Mouse (Mus musculus) ES-Bruce4 (cell line): ENCODE results near the gene Wwp2. TPM values are rescaled to one million over a fixed set of nuclear protein-coding genes. Genes with fewer than 3 reads are reported as not detected.

Experiments
- H3K27ac ChIP-seq: 2 replicates; pipeline ENCODE4 v1.5.1; 2012; ENCODE audit warnings: low read length, inconsistent platforms; ENCODE audit not compliant: insufficient read depth
- H3K27me3 ChIP-seq: 2 replicates; pipeline ENCODE4 v1.6.1; 2012; ENCODE audit warnings: mild to moderate bottlenecking, low read length, inconsistent platforms; ENCODE audit not compliant: control insufficient read depth, poor library complexity, insufficient read depth, severe bottlenecking
- H3K36me3 ChIP-seq: 2 replicates; pipeline ENCODE4 v1.6.1; 2012; ENCODE audit warnings: inconsistent platforms, mild to moderate bottlenecking, low read length, moderate library complexity; ENCODE audit not compliant: control insufficient read depth, poor library complexity, insufficient read depth, severe bottlenecking
- H3K4me1 ChIP-seq: one replicate; pipeline ENCODE4 v1.8.1; 2011; ENCODE audit warnings: low read length; ENCODE audit not compliant: control insufficient read depth, insufficient read depth
- H3K4me3 ChIP-seq: 2 replicates; pipeline ENCODE4 v1.5.1; 2011; ENCODE audit warnings: low read depth, mild to moderate bottlenecking, low read length
- H3K9ac ChIP-seq: 2 replicates; pipeline ENCODE4 v1.6.1; 2012; ENCODE audit warnings: low read depth, mild to moderate bottlenecking, inconsistent platforms; ENCODE audit not compliant: poor library complexity, severe bottlenecking
- H3K9me3 ChIP-seq: replicated peaks from 2 replicates; pipeline ENCODE4 v1.6.1; 2012; ENCODE audit warnings: mild to moderate bottlenecking, low read length, inconsistent platforms; ENCODE audit not compliant: control insufficient read depth, poor library complexity, insufficient read depth, severe bottlenecking
- CTCF ChIP-seq: IDR thresholded peaks from one replicate; pipeline ENCODE4 v1.8.1; 2011; ENCODE audit warnings: low read depth, low read length
- EP300 ChIP-seq: IDR thresholded peaks from 2 replicates; pipeline ENCODE4 v1.6.1; 2011; ENCODE audit warnings: low read depth, low read length; ENCODE audit not compliant: insufficient read depth
- POLR2A ChIP-seq: IDR thresholded peaks from one replicate; pipeline ENCODE4 v1.8.1; 2011; ENCODE audit warnings: low read length; ENCODE audit not compliant: insufficient read depth
- polyA plus RNA-seq: library from polyadenylated mRNA; stranded (reverse); fragments of >200 nt; gene quantifications from 2 replicates; pipeline ENCODE4 v1.2.4, GENCODE M21; 2011; ENCODE audit warnings: low read depth; ENCODE audit not compliant: missing spikeins, insufficient read depth, insufficient read length

The Wwp2 gene
- polyA plus RNA-seq, 1 experiment, result 48.7 TPM

GRCm38 (mm10) chr8:107541369-107541768 lies 105.2 kb downstream of the Wwp2 start:
- no peaks in the 10 kb centered on the region for H3K9me3 ChIP-seq
- no peak overlapping the region for H3K9ac ChIP-seq
- H3K4me3 ChIP-seq, result no peak overlapping the region
- H3K27me3 ChIP-seq, result no peaks in the 10 kb centered on the region
- H3K36me3 ChIP-seq, result no peaks in the 10 kb centered on the region
- TF ChIP-seq POLR2A (no peak), CTCF (no peak), EP300 (no peak)
- H3K4me1 ChIP-seq, result no peaks in the 10 kb centered on the region
- no peak overlapping the region for H3K27ac ChIP-seq

GRCm38 (mm10) chr8:107542151-107542550 lies 106.0 kb downstream of the Wwp2 start:
- Histone ChIP-seq H3K27me3 (no peaks in the 10 kb centered on the region), H3K4me3 (no peak overlapping the region), H3K9ac (no peak overlapping the region), H3K4me1 (no peaks in the 10 kb centered on the region), H3K9me3 (no peaks in the 10 kb centered on the region), H3K27ac (no peak overlapping the region), H3K36me3 (no peaks in the 10 kb centered on the region)
- TF ChIP-seq CTCF (no peak), EP300 (no peak), POLR2A (no peak)

GRCm38 (mm10) chr8:107543714-107544113 lies 107.5 kb downstream of the Wwp2 start:
- no peak overlapping the region for H3K27ac ChIP-seq
- no peaks in the 10 kb centered on the region for H3K4me1 ChIP-seq
- H3K9me3 ChIP-seq, result no peaks in the 10 kb centered on the region
- TF ChIP-seq POLR2A (no peak), CTCF (no peak)
- no peaks in the 10 kb centered on the region for H3K36me3 ChIP-seq
- no peaks in the 10 kb centered on the region for H3K27me3 ChIP-seq
- no peak overlapping the region for H3K9ac ChIP-seq
- H3K4me3 ChIP-seq, result no peak overlapping the region

- no peak overlapping the region for H3K27ac ChIP-seq
- no peaks in the 10 kb centered on the region for H3K4me1 ChIP-seq
- no peak for TF ChIP-seq EP300
- no peak for TF ChIP-seq CTCF
- TF ChIP-seq POLR2A, result no peak
- no peak overlapping the region for H3K4me3 ChIP-seq
- no peaks in the 10 kb centered on the region for H3K27me3 ChIP-seq
- H3K9me3 ChIP-seq, result no peaks in the 10 kb centered on the region
- H3K9ac ChIP-seq, result no peak overlapping the region
- no peaks in the 10 kb centered on the region for H3K36me3 ChIP-seq
These were observed 108.0 kb downstream of the Wwp2 start for GRCm38 (mm10) chr8:107544211-107544610.

GRCm38 (mm10) chr8:107544651-107545174 lies 108.5 kb downstream of the Wwp2 start:
- no peak overlapping the region for H3K4me3 ChIP-seq
- H3K4me1 ChIP-seq, result no peaks in the 10 kb centered on the region
- no peak for TF ChIP-seq EP300
- no peak for TF ChIP-seq CTCF
- TF ChIP-seq POLR2A, result no peak
- H3K27me3 ChIP-seq, result no peaks in the 10 kb centered on the region
- no peak overlapping the region for H3K27ac ChIP-seq
- no peaks in the 10 kb centered on the region for H3K9me3 ChIP-seq
- H3K9ac ChIP-seq, result no peak overlapping the region
- H3K36me3 ChIP-seq, result no peaks in the 10 kb centered on the region

- H3K4me3 ChIP-seq, result no peak overlapping the region
- H3K27me3 ChIP-seq, result no peaks in the 10 kb centered on the region
- no peaks in the 10 kb centered on the region for H3K9me3 ChIP-seq
- H3K9ac ChIP-seq, result no peak overlapping the region
- TF ChIP-seq CTCF, result no peak
- TF ChIP-seq POLR2A, result no peak
- no peak for TF ChIP-seq EP300
- H3K27ac ChIP-seq, result no peak overlapping the region
- H3K4me1 ChIP-seq, result no peaks in the 10 kb centered on the region
- no peaks in the 10 kb centered on the region for H3K36me3 ChIP-seq
These were observed 109.5 kb downstream of the Wwp2 start for GRCm38 (mm10) chr8:107545621-107546152.
